Mouse (Mus musculus) CH12.LX (cell line): ENCODE results near the gene Megf8.

Experiments
- EP300 ChIP-seq: IDR thresholded peaks from 2 replicates; pipeline ENCODE4 v1.6.1; 2011; ENCODE audit warnings: low read length, improper control_type of control experiment
- NRF1 ChIP-seq: IDR thresholded peaks from 2 replicates; pipeline ENCODE4 v1.6.1; 2014; ENCODE audit warnings: low read depth, mild to moderate bottlenecking, inconsistent platforms, low read length, improper control_type of control experiment, moderate library complexity
- POLR2A ChIP-seq: IDR thresholded peaks from 2 replicates; pipeline ENCODE4 v1.6.1; 2011; ENCODE audit warnings: low read depth, mild to moderate bottlenecking, improper control_type of control experiment, low read length

- TF ChIP-seq NRF1 (no peak), EP300 (no peak), POLR2A (no peak)
Observed at GRCm38 (mm10) chr7:25382541-25382940, 65.6 kb downstream of the Megf8 start.
